Mouse (Mus musculus) cerebellum, postnatal 25 days (tissue): ENCODE measurements around the gene Lhfpl3.

ENCODE experiments used
- DNase-seq, 2 experiments: peaks; one replicate each; pipeline ENCODE4 v3.0.0; 2021; ENCODE audit warnings: mixed read lengths in 2 of 2

Lhfpl3 gene

DNA sequence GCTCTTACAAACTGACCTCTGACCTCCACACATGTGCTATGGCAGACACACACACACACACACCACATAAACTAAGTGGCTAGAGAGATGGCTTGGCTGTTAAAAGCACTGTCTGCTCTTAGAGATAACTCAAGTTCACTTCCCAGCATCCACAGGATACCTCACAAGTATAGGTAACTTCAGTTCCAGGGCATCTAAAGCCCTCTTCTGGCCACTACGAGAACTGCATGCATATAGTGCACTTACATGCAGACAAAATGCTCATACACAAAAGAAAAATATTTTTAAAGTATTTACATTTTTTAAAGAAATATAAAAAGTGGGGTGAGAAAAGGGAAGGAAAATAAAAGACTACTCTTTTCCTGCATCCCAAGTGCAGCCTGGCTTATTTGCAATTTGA is 408.6 kb downstream of the Lhfpl3 start:
- DNase-seq: no peak

DNA sequence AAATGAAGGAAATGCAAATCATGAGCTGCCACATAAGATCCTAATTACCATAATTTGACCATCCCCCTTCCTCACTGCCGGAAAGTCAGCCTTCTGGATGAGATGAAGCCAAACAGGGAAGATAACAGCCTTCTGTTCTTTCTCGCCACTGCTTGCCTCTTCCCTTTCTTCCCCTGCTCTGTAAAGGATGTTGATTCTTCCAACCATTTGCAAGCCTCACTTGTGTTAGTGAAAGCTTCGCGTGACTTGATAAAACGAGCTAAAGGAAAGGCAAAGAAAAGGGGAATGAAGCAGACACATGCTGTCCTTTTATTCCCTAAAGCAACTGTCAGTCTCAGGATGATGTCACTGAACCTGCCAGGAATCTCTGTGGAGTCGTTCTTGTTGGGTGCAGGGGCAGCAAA is 420.1 kb downstream of the Lhfpl3 start:
- no peak for DNase-seq

- no peak for DNase-seq
Observed at GRCm38 (mm10) chr5:23166658-23167057, 420.8 kb downstream of the Lhfpl3 start.

DNA sequence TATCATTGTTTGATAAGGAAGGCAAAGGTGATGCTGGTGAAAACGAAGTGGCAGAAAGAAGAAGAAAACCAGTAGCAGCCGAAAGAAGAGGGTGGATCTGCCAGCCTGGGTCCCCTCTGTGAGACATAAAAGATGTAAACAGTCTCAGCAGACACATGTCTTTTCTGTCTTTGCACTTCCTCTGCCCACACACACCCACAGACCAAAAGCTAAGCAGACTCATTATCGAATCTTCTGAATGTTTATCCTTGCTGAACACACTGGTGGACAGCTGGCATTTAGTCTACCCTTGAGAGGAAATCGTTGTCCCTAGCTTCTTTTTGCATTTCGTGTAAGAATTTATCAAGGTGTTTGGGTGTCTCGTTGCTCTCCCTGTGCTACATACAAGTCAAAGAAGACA is 443.8 kb downstream of the Lhfpl3 start:
- DNase-seq: no peak

- no peak for DNase-seq
Observed at GRCm38 (mm10) chr5:23196879-23197278, 451.0 kb downstream of the Lhfpl3 start.

DNA sequence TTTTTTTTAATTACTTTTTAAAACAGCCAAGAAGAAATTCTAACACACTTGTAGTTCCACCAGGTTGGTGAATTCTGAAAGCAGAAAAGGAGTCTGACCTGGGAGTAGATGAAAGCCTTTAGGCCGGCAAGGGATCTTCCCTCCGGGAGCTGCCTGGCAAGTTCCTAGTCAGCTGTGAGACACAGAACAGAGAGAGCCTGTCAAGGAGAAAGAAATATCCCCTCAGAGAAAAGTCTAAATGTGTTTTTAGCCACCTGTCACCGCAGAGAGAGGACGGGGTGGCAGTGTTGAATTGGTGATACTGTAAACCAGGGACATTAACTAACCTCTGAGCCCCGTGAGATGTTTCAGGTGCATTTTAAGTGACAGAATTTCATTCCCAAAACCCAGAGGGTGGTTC is 467.2 kb downstream of the Lhfpl3 start:
- no peak for DNase-seq

DNA sequence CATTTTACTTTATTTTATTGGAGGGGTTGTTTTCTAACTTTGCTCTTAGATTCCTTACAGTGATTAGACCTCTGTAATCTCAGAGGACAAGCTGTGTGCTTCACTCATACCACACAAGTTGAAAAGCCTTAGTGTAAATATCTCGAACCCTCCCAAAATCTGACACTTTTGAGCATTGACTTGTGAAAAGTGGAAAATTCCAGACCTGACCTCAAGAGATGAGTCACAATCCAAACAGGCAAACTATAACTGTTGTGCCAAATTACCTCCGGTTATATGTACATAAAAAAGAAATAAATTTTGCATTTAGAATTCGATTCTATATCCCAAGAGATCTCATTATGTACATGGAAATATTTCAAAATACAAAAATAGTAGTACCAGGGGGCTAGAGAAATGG is 468.8 kb downstream of the Lhfpl3 start:
- no peak for DNase-seq

- DNase-seq: no peak
Observed at GRCm38 (mm10) chr5:23219655-23220054, 473.8 kb downstream of the Lhfpl3 start.

DNA sequence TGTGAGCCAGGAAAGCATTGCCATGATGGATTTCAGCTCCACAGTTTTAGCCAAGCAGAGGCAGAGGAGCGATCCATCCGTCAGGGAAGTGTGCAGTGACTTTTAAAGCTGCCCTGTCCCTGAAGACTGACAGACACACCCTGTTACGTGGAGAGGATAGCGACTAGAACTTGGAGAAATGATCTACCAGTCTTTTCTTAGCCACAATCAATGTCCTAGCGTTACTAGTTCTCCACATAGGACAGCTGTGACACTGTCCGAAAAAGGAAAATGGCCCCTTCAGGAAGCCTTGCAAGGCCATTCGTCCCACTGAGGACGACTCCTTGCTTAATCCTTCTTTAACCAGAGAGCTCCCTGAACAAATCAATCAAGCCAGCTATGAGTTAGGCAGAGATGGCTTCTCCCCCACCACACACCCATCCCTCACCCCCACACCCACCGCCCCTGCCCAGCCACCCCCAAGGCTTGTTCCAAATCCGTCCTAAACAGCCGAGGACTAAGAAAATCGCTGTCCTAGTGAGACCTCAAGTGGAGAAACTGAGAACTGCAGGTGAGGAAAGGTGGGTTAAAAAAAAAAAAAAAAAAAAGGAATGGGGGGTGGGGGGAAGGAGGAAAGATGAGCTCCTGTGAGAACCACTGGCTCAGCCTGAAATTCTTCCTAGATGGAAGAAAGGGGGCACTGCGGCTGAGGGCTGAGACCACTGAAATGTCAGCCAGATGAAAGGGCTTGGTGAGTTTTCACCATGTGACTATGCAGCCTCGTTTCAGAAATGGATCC is 479.1 kb downstream of the Lhfpl3 start:
- DNase-seq: peak; percentile 63 to 74

DNA sequence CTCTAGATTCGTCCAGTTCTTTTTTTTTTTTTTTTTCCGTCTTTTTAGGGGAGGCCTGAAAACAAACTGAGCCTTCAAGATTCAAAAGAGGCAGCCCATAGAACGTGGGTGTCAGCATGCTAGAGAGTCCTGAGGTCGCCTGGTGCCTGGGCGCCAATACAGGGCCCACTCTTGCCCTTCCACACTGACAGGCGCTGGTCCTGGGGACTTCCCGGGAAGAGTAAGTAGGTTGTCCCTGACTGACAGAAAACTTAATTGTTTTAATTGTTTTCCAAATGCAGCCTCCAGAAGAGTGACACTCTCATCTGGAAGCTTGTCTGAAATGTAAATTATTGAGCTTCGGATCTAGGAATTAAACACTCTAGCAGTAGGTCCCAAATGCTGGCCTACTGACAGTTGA is 479.8 kb downstream of the Lhfpl3 start:
- no peak for DNase-seq

DNA sequence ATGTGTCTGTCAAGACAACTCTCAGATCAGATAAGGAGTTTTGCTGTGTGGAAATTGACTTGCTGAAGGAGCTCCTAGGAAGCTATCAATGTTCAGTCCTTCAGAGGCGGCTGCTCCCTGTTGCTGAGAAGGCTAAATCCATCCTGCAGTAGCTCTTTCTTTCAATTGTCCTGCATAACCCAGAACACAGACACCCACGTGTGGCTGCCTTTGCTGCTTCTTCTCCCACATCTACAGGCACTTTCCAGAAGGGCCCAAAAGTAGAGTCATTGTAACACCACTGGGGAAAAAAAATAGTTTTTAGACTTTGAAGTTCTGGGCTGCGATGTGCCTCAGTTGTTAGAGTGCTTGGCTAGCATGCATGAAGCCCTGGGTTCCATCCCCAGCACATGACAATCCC is 480.9 kb downstream of the Lhfpl3 start:
- no peak for DNase-seq

DNA sequence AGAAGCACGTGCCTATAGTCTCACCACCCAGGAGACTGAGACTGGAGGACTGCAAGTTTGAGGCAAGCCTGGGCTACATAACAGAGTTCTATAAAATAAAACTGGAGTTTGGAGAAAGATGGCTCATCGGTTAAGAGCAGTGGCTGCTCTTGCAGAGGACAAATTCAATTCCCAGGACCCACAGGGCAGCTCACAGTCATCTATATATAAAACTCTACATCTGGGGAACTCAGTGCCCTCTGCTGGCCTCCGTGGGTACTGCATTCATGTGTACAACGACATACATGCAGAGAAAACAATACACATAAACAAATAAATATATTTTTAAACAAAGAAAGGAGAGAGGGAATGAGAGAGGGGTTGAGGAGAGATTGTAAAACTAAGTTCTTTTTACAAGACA is 501.1 kb downstream of the Lhfpl3 start:
- peak; percentile 40 to 65 for DNase-seq

DNA sequence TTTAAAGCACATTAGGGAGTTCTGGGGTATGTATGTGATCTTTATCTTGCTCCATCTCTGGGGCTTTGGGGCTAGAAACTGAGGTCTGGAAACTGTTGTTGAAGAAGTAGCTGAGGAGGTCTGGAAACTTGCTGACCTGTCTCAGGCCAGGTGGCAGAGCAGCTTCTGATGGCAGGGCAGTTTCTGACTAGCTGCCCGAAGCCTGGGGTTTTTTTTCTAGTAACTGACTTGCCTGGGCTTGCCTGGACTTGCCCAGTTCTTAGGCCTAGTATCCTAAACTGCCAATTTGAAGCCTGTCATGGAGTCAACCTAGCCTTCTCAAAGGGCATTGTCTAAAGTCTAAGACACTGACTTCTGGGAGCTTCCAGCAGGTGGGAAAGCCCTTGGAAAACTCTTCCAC is 501.9 kb downstream of the Lhfpl3 start:
- DNase-seq: no peak

DNA sequence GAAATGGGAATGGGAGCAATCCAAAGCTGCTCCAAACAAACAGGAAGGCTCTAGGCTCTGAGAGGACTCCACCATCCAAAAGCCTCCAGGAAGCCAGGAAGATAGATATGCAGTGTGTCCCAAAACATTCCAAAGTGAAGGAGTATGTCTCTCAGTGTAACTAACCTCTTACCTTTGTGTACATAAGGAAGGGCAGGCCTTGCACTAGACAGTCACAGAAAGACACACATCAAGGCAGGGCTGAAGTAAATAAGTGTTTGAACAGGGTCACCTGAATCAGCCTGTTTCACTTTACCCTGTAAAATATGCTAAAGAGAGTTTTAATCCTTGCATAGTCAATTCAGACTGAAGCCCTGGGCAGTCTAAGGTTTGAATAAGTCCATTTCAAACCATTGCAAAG is 502.4 kb downstream of the Lhfpl3 start:
- DNase-seq: no peak

DNA sequence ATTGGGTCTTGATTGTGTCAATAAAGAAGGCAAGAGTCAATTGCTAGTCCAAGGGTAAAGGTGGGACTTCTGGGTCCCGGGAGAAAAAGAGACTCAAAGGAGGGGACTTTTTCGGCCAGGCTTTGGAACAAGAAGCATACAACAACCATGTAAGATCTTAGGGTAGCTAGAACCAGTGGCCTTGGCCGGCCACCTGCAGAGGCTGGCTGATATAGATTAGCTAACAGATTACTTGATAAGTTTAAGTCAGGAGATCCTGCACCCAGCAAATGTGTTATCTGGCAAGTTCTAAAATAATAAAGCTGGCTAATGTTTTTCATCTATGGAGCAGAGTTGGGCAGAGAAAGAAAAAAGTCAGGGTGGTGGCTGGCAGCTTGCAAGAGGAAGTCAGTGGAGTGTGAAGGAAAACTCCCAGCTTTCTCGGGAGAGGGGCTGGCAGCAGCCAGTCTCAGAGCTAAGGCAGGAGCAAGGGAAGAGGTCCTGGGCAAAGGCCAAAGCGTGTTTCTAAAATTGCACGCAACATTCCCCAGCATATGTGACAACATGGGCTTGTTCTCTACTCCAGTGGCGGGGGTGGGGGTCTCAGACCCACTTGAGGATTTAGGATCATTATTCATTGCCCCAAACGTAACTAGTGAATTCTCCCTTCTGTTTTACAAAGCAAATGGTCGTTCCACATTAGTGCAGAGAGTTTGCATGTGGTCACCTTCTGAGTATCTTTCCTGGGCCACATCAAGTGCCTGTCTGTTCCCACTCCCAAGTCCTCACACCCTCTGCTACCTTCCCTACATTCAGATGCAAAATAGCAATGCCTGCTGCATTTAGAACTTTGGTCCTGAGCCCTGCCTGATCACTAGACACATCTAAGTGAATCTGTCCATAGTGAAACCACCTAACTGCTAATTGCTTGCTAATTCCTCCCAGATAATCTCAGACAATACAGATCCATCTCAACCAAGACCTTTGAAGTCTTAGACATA is 504.3 kb downstream of the Lhfpl3 start:
- DNase-seq: no peak

GRCm38 (mm10) chr5:23251462-23252224 is 505.8 kb downstream of the Lhfpl3 start:
- DNase-seq: peak; percentile 11 to 56

DNA sequence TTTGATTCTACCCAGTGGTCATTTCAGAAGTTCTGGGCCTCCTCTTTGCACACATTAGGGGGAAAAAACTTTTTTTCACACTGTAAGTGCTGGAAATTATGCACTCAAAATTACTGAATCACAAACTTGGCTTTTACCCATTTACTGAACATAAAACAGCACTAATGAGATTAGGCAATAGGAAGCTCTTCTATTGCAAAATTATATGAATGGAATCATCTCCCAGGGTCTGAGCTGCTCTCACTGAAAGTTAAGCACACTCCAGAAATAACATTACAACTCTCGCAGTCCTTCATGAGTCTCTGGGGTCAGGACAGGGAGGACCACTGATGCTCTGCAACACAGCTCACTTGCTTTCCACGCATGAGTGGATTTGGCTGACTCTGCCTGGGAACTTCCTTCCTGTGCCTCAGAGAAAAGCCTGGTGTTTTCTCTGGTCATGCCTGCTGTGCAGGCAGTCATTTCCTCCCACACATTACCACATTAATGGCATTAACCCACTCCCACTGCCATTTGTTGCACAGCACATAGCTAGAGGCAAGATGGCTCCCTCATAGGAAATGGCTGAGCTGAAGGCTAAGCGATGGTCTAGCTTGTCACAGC is 510.1 kb downstream of the Lhfpl3 start:
- DNase-seq: no peak

- no peak for DNase-seq
Observed at GRCm38 (mm10) chr5:23273309-23273708, 527.5 kb downstream of the Lhfpl3 start.

DNA sequence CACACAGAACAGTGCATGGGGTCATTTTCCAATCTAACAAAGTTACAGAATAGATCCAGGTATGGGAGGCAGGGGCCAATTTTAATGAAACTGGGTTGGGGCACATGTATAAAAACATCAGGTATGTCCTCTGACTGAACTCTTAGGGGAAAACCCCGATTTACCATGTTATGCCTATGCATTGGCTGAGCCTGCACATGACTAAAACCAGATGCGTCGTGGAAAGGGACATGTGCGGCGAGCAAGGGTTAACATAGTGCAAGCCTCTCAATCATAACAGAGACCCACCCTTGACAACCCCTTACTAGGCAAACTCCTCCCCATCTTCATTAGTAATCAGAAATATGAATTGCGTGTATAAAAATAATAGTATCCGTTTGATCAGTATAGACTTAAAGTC is 533.5 kb downstream of the Lhfpl3 start:
- DNase-seq: no peak

- no peak for DNase-seq
Observed at GRCm38 (mm10) chr5:23284884-23285283, 539.0 kb downstream of the Lhfpl3 start.

- no peak for DNase-seq
Observed at GRCm38 (mm10) chr5:23289149-23289548, 543.3 kb downstream of the Lhfpl3 start.
